Mouse (Mus musculus) embryonic fibroblast, embryonic 13.5 days (primary cell): Measurements from ENCODE around the gene Twsg1. TPM values are rescaled to one million over a fixed set of nuclear protein-coding genes. Genes with fewer than 3 reads are reported as not detected.

Experiments used
- H3K27ac ChIP-seq: 2 replicates; pipeline ENCODE4 v1.5.1; 2012; ENCODE audit warnings: low read length, control low read depth, inconsistent platforms; ENCODE audit not compliant: insufficient read depth
- H3K4me1 ChIP-seq: 2 replicates; pipeline ENCODE4 v1.6.1; 2011; ENCODE audit warnings: low read length; ENCODE audit not compliant: control insufficient read depth, insufficient read depth
- H3K4me3 ChIP-seq: 2 replicates; pipeline ENCODE4 v1.5.1; 2011; ENCODE audit warnings: mild to moderate bottlenecking, control low read depth, low read length; ENCODE audit not compliant: insufficient read depth
- CTCF ChIP-seq: IDR thresholded peaks from 2 replicates; pipeline ENCODE4 v1.5.1; 2011; ENCODE audit warnings: mild to moderate bottlenecking, control low read depth, low read length, moderate library complexity, borderline replicate concordance; ENCODE audit not compliant: insufficient read depth
- POLR2A ChIP-seq: IDR thresholded peaks from 2 replicates; pipeline ENCODE4 v1.6.1; 2011; ENCODE audit warnings: low read depth, mild to moderate bottlenecking, control low read depth, low read length, moderate library complexity
- polyA plus RNA-seq: library from polyadenylated mRNA; stranded (reverse); fragments of >200 nt; gene quantifications from 2 replicates; pipeline ENCODE4 v1.2.4, GENCODE M21; 2011; ENCODE audit warnings: low read depth; ENCODE audit not compliant: missing spikeins, insufficient read length

The Twsg1 gene
- polyA plus RNA-seq, 1 experiment: 126 TPM

DNA sequence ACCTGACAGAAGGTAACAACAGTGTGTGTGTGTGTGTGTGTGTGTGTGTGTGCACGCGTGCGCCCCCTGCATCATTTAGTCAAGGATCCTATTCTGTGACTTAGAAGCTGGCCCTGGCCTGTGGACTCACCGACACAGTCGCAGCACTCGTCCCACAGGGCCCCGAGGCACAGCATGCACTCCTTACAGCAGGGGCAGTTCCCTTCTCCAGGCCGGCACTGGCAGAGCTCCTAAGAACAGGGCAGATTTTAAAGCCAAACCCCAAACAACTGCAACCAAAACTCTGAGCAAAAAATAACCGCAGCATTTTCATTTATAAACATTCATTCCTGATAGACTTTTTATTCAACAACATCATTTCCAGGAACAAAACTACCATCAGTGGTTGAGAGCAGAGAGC, 13.4 kb downstream of the Twsg1 start:
- Histone ChIP-seq H3K4me3 (no peak overlapping the region), H3K4me1 (peaks cover 5% of the 10 kb centered on the region), H3K27ac (no peak overlapping the region)
- TF ChIP-seq POLR2A (no peak), CTCF (no peak)

DNA sequence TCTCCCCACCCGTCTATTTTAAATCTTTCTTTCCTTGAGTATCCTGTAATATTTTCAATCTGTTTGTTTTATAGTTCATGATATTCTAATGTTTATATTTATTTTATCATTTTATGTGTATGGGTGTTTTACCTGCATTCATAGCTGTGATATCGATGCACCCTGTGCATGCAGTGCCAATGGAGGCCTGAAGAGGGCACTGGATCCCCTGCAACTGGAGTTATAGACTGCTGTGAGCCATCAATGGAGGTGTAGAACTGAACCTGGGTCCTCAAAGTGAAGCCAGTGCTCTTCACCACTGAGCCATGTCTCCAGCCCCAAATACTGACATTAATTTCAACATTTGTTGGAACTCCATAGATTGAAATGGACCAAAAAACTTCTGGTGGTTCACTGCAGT, 17.3 kb downstream of the Twsg1 start:
- TF ChIP-seq POLR2A: no peak
- peak; percentile 19; the same call in 1 of the 2 replicates for TF ChIP-seq CTCF
- Histone ChIP-seq H3K27ac (no peak overlapping the region), H3K4me3 (no peak overlapping the region), H3K4me1 (0 out of 2 replicates have a peak, but pooled peaks cover 5% of the 10 kb centered on the region)

DNA sequence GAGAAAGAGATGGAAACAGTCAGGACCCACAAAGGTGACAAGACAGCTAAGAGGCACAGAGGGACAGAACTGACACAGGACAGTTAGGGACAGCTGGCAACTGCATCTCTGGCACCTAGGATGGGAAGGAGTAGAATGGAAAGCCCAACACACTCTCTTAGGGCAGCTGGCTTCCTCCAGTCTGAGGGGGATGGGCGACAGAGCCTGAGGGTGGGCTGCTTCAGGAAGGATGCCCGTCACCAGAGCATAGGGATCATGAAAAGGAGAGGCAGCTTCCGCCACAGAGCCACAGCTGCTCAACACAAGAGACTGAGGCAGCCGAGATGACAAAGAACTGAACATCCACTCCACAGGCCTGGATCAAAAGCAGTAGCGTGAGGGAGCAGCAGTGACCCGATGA, 19.5 kb downstream of the Twsg1 start:
- H3K4me3 ChIP-seq: no peak overlapping the region
- H3K27ac ChIP-seq: no peak overlapping the region
- 0 out of 2 replicates have a peak, but pooled peaks cover 5% of the 10 kb centered on the region for H3K4me1 ChIP-seq
- TF ChIP-seq CTCF (no peak), POLR2A (no peak)

DNA sequence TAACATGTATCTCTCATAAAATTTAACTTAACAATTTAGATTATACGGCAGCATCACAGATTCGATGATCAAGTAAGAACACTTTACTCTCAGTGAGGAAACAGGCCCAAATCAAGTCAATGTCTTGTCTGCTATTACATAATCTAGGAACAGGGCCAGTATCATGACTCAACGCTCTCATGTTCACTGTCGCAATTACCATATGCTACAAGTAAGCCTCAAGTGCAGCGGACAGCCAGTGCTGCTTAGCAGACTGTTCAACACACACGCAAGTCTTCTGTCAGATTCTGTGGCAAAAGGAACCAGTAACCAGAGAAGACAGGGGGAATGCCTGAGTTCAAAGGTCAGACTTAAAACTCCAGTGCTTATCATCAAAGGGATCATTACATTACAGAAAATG, 20.1 kb downstream of the Twsg1 start:
- no peak overlapping the region for H3K4me3 ChIP-seq
- no peak overlapping the region for H3K27ac ChIP-seq
- TF ChIP-seq CTCF (no peak), POLR2A (0 out of 2 replicates have a peak, but pooled peaks have one; percentile 20)
- 0 out of 2 replicates have a peak, but pooled peaks cover 5% of the 10 kb centered on the region for H3K4me1 ChIP-seq

DNA sequence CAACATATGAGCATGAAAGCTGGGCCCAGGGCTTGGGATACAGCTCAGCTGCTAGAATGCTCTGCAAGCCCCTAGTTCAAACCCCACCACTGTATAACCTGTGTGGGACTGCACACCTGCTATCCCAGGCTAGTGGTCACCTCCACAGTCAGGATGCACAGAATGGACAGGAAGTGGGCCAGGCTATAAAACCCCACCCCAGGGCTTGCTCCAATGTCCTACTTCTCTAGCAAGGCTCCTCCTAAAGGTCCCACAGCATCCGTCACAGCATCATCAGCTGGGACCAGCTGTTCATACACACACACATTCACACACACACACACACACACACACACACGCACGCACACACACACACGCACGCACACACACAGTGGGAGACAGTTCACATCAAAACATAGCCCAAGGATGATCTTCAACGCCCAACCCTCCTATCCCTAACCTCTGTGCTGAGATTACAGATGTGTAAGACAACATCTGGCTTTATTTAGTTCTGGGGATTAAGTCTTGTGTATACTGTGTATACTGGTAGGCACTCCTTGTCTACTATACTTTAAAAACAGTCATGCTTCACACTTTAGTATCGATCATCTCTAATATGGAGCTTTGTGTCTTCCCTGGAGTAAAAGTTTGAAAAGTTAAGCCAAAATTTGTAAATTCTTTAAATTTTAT, 20.7 kb downstream of the Twsg1 start:
- TF ChIP-seq POLR2A (no peak), CTCF (no peak)
- Histone ChIP-seq H3K4me1 (0 out of 2 replicates have a peak, but pooled peaks cover 5% of the 10 kb centered on the region), H3K4me3 (no peak overlapping the region), H3K27ac (no peak overlapping the region)

DNA sequence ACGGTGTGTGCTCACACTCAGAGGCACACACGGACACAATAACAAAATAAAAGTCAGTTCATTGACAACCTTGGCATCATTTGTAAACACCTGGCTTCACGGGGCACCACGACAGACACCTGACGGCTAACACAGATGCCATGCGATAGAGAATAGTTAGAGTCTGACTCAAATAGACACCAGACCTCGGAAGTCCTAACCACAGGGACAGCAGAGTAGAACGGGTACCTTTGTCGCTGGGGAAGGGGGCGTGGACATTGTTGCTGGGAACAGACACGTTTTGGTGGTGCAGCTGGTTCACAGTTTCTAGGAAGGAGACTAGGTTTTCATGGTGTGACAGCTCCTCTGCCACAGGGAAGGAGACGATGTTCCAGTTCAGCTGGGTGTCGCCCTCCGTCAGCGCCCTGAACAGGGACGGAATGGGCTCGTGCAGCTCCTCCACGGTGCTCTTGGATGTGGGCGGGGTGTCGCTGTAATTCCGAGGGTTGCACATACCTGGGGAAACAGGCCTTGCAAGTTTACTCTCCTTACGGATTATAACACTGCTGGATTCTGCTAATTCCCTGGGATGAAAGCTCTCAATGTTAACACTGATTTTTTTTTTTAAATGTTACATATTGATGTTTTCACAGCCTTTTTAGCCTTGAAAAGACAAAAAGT, 21.6 kb downstream of the Twsg1 start:
- 0 out of 2 replicates have a peak, but pooled peaks cover 5% of the 10 kb centered on the region for H3K4me1 ChIP-seq
- no peak overlapping the region for H3K27ac ChIP-seq
- TF ChIP-seq POLR2A (no peak), CTCF (no peak)
- no peak overlapping the region for H3K4me3 ChIP-seq

DNA sequence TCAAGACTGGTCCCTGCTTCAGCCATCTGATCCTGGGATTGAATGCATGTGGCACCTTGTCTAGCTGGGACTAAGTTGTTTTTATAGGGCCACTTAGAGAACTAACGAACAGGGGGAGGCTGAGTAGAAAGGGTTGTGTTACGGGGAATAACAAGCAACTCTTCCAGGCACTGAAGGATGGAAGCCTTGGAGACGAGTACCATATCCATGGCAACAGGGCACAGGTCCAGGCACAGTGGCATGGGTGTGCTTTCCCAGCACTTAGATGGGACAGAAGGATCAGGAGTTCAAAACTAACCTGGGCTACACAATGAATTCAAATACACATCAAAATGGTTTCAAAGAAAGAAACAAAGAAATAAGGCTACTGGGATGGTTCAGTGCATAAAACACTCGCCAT, 23.9 kb downstream of the Twsg1 start:
- H3K4me1 ChIP-seq: 0 out of 2 replicates have a peak, but pooled peaks cover 5% of the 10 kb centered on the region
- H3K27ac ChIP-seq: no peak overlapping the region
- TF ChIP-seq POLR2A (no peak), CTCF (no peak)
- no peak overlapping the region for H3K4me3 ChIP-seq

DNA sequence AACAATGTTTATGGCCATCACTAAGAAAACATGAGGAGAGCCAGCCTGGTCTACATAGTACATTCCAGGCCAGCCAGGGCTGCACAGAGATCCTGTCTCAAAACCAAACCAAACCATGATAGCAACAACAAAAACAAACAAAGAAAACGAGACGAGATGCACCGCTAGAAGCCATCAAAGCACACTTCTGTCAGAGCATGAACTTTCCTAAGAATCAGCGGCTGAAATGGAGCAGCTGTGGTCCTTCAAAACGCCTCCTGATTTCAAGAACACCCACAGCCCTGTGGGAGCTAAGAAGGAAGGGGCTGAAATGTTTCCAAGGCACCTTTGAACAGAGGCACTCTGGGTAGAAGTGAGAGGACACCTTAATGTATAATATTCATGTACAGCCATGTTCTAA, 26.8 kb downstream of the Twsg1 start:
- no peak for TF ChIP-seq CTCF
- TF ChIP-seq POLR2A: no peak
- Histone ChIP-seq H3K4me1 (no peaks in the 10 kb centered on the region), H3K4me3 (no peak overlapping the region), H3K27ac (no peak overlapping the region)

DNA sequence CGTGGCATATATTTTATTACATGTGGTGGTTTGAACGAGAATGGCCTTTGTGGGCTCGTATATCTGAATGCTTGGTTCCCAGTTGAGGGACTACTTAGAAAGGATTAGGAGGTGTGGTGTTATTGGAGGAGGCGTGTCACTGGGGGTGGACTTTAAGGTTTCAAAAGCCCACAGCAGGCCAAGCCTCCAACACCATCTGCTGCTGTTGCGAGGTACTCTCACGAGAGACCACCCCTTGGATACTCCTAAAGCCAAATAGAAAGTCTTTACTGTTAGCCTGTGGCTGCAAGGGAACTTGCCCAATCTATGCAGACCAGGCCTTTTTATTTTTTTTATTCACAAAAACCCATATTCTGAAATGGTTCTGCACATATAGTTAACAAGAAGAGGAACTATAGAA, 29.1 kb downstream of the Twsg1 start:
- TF ChIP-seq POLR2A (no peak), CTCF (no peak)
- Histone ChIP-seq H3K27ac (no peak overlapping the region), H3K4me3 (no peak overlapping the region), H3K4me1 (no peaks in the 10 kb centered on the region)

DNA sequence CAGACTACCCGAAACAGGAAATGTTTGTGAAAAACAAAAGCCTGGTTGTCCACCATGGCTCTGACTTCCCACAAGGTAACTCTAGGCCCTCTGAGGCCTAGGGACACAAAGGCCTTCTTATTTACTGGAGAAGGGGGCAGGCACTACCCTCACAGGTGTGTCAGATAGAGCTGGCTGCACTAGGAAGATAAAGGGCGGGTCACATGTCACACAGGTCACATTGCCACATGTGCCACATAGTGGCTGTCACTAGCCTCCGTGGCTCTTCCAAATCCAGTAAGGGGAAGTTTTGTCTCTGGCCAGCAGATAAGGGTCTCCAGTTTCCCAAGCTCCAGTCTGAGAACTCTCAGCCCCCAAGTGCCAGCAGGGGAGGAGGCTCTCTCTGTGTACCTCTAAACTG, 31.8 kb downstream of the Twsg1 start:
- Histone ChIP-seq H3K4me3 (no peak overlapping the region), H3K4me1 (no peaks in the 10 kb centered on the region), H3K27ac (no peak overlapping the region)
- TF ChIP-seq POLR2A: no peak
- no peak for TF ChIP-seq CTCF
